ENCODE assay signal across 1 mouse cellular context in the genomic region with DNA sequence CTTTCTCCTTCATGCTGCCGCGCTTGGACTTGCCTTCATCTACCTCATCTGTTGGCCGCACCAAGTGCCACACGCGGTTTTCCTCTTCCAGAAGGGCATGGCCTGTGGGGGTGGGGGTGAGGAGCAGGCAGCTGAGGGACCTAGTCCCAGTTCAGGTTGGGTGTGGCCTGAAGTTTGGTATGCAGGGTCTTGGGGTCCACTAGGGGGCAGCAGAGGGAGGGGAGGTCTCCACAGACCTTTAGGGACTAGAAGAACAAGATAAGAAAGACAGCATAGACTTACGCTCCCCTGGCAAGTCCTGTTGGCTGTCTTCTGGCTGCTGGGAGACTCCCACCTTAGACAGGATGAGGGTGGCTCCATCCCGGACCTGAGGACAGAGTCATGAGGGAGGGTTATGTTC.
A peak's percentile ranks its signal among the peaks of the same experiment; 100 is the strongest.
TF ChIP-seq lines count a peak whose summit lies in the region.

No protein-coding gene starts in this region.

TF ChIP-seq in MEL, 35 proteins besides CTCF, POLR2A, EP300 and RAD21:
- peak; percentile 65 for TF ChIP-seq ZC3H11A (IDR thresholded peaks at IDR 0.05; ENCODE audit: low read depth, low read length)
- TF ChIP-seq SMC3 (IDR thresholded peaks at IDR 0.05; ENCODE audit: low read depth, low read length): peak; percentile 80
- peak; percentile 53; the same call in 1 of the 2 replicates for TF ChIP-seq GATA1 (IDR thresholded peaks at IDR 0.05; ENCODE audit: low read depth, low read length)
- TF ChIP-seq MXI1 (IDR thresholded peaks at IDR 0.05; ENCODE audit: low read depth, low read length): no peak
- no peak for TF ChIP-seq JUND (IDR thresholded peaks at IDR 0.05; ENCODE audit: low read depth, low read length)
- 0 out of 2 replicates have a peak, but pooled peaks have one; percentile 23 for TF ChIP-seq SIN3A (IDR thresholded peaks at IDR 0.05; ENCODE audit: low read length)
TF ChIP-seq in MEL: peak in this region for 4.
